In genomic region chr17:11392622-11393294, GRCm38 (mm10) we compare ENCODE assay signal across 22 mouse cellular contexts.
DNase-seq lines count a peak whose midpoint lies in the region; ATAC-seq and TF ChIP-seq lines count a peak whose summit lies in the region.
"Had no signal": no experiment of that assay in that cellular context is flagged by ENCODE, and none has a peak within 500 bp of the region (broad histone marks: within the 10 kb centered on the region; RNA-seq: fewer than 3 reads in every experiment).

No protein-coding gene starts in this region.

- DNase-seq in embryonic facial prominence, embryonic 10.5 days (ENCODE audit: low spot score), result no peak
- DNase-seq in liver, adult 2 months (ENCODE audit: extremely low read depth, low read depth, low spot score), result peak; percentile 4
- no peak for DNase-seq in liver
- DNase-seq in adrenal gland, adult 8-10 months, result peak; percentile 21
- no peak for DNase-seq in right cerebral cortex, postnatal 10 days (ENCODE audit: low spot score in 2 of 2)
- no peak for DNase-seq in left cerebral cortex, postnatal 10 days (ENCODE audit: extremely low spot score in 1 of 2, low spot score in 2 of 2)
- no peak for DNase-seq in midbrain, postnatal 0 days (ENCODE audit: low spot score)
- DNase-seq: cerebellum, adult 9-10 months; gastrocnemius, postnatal 14 days; layer of hippocampus, postnatal 36 days; lung, adult 2 months; retina, postnatal 1 day; spleen, adult 18-20 months; thymus, adult 2 months had no signal

- no peak overlapping the region for H3K9ac ChIP-seq in embryonic facial prominence, embryonic 13.5 days
- no peak overlapping the region for H3K9ac ChIP-seq in liver, adult 2 months (ENCODE audit: low read depth, low read length)
- no peak overlapping the region for H3K9ac ChIP-seq in midbrain, postnatal 0 days (replicated peaks; ENCODE audit: low read length, poor library complexity, severe bottlenecking)
- H3K9ac ChIP-seq: embryonic facial prominence, embryonic 15.5 days; forebrain, embryonic 12.5 days had no signal

- peak; percentile 67; the same call in 1 of the 2 replicates for ATAC-seq in embryonic facial prominence, embryonic 13.5 days (ENCODE audit: insufficient number of reproducible peaks, insufficient read depth, low FRiP score, low TSS enrichment, low read depth)
- ATAC-seq in midbrain, postnatal 0 days (ENCODE audit: low FRiP score), result no peak
- ATAC-seq: inflammation-experienced regulatory T-cells, adult 6 months had no signal

- intact Hi-C loops in left cerebral cortex, postnatal 10 days (cut with DNase I), result no loop called here

- H3K4me2 ChIP-seq in embryonic facial prominence, embryonic 13.5 days, result no peak overlapping the region
- no peak overlapping the region for H3K4me2 ChIP-seq in midbrain, postnatal 0 days (ENCODE audit: low read depth, low read length, poor library complexity, severe bottlenecking)
- H3K4me2 ChIP-seq: embryonic facial prominence, embryonic 15.5 days; forebrain, embryonic 12.5 days; liver, embryonic 11.5 days; midbrain, embryonic 11.5 days had no signal

- H3K79me2 ChIP-seq in liver, adult 2 months (ENCODE audit: control insufficient read depth, insufficient read depth, low read length), result no peaks in the 10 kb centered on the region

- TF ChIP-seq CTCF in liver, adult 2 months (IDR thresholded peaks at IDR 0.05; ENCODE audit: low read depth, low read length), result no peak
- no peak for TF ChIP-seq CTCF in midbrain, postnatal 0 days (IDR thresholded peaks at IDR 0.05)

- H3K27ac ChIP-seq in embryonic facial prominence, embryonic 13.5 days, result no peak overlapping the region
- no peak overlapping the region for H3K27ac ChIP-seq in embryonic facial prominence, embryonic 10.5 days (replicated peaks)
- no peak overlapping the region for H3K27ac ChIP-seq in liver, adult 2 months (replicated peaks; ENCODE audit: insufficient read depth, low read depth, low read length)
- no peak overlapping the region for H3K27ac ChIP-seq in midbrain, postnatal 0 days (ENCODE audit: low read depth, low read length)
- H3K27ac ChIP-seq: embryonic facial prominence, embryonic 15.5 days; forebrain, embryonic 12.5 days; hindbrain, embryonic 10.5 days; macrophage had no signal

- no peaks in the 10 kb centered on the region for H3K27me3 ChIP-seq in embryonic facial prominence, embryonic 13.5 days
- H3K27me3 ChIP-seq in embryonic facial prominence, embryonic 10.5 days (replicated peaks; ENCODE audit: low read depth, poor library complexity, severe bottlenecking), result no peaks in the 10 kb centered on the region
- no peaks in the 10 kb centered on the region for H3K27me3 ChIP-seq in liver, adult 2 months (ENCODE audit: control insufficient read depth, insufficient read depth, low read length)
- H3K27me3 ChIP-seq in midbrain, postnatal 0 days (ENCODE audit: insufficient read depth, low read length), result no peaks in the 10 kb centered on the region
- H3K27me3 ChIP-seq: embryonic facial prominence, embryonic 15.5 days; forebrain, embryonic 12.5 days had no signal

- H3K4me1 ChIP-seq in embryonic facial prominence, embryonic 13.5 days, result peaks cover 5% of the 10 kb centered on the region; the same call in 1 of the 2 replicates
- H3K4me1 ChIP-seq in embryonic facial prominence, embryonic 10.5 days, result no peaks in the 10 kb centered on the region
- no peaks in the 10 kb centered on the region for H3K4me1 ChIP-seq in liver, adult 2 months (ENCODE audit: control insufficient read depth, insufficient read depth, low read length)
- peaks cover 2% of the 10 kb centered on the region; the same call in 1 of the 2 replicates for H3K4me1 ChIP-seq in midbrain, postnatal 0 days (ENCODE audit: insufficient read depth, low read length)
- H3K4me1 ChIP-seq: forebrain, embryonic 12.5 days; hindbrain, embryonic 10.5 days had no signal

- no peaks in the 10 kb centered on the region for H3K9me3 ChIP-seq in embryonic facial prominence, embryonic 13.5 days
- H3K9me3 ChIP-seq in embryonic facial prominence, embryonic 10.5 days, result no peaks in the 10 kb centered on the region
- H3K9me3 ChIP-seq in midbrain, postnatal 0 days (ENCODE audit: low read length), result no peaks in the 10 kb centered on the region
- H3K9me3 ChIP-seq: embryonic facial prominence, embryonic 15.5 days; forebrain, embryonic 12.5 days; hindbrain, embryonic 10.5 days had no signal

- TF ChIP-seq POLR2A in liver, adult 2 months (IDR thresholded peaks at IDR 0.05; ENCODE audit: extremely low read depth, insufficient read depth, low read length), result no peak

- no peaks in the 10 kb centered on the region for H3K36me3 ChIP-seq in embryonic facial prominence, embryonic 13.5 days
- H3K36me3 ChIP-seq in embryonic facial prominence, embryonic 10.5 days (replicated peaks), result no peaks in the 10 kb centered on the region
- no peaks in the 10 kb centered on the region for H3K36me3 ChIP-seq in liver, adult 2 months (ENCODE audit: control insufficient read depth, insufficient read depth, low read length)
- H3K36me3 ChIP-seq in midbrain, postnatal 0 days (ENCODE audit: insufficient read depth, low read length), result no peaks in the 10 kb centered on the region
- H3K36me3 ChIP-seq: embryonic facial prominence, embryonic 15.5 days; forebrain, embryonic 12.5 days; hindbrain, embryonic 10.5 days had no signal

- WGBS in embryonic facial prominence, embryonic 13.5 days, result 48% methylated on average over 11 of the region's 11 CpGs
- 80% methylated on average over 11 of the region's 11 CpGs for WGBS in embryonic facial prominence, embryonic 10.5 days
- WGBS in liver, adult 2 months, result 59% methylated on average over 11 of the region's 11 CpGs
- 38% methylated on average over 11 of the region's 11 CpGs for WGBS in midbrain, postnatal 0 days

- no peak overlapping the region for H3K4me3 ChIP-seq in embryonic facial prominence, embryonic 13.5 days
- no peak overlapping the region for H3K4me3 ChIP-seq in embryonic facial prominence, embryonic 10.5 days
- H3K4me3 ChIP-seq in liver, adult 2 months (ENCODE audit: insufficient read depth, low read depth, low read length), result no peak overlapping the region
- no peak overlapping the region for H3K4me3 ChIP-seq in midbrain, postnatal 0 days (ENCODE audit: low read depth, low read length)
- H3K4me3 ChIP-seq: embryonic facial prominence, embryonic 15.5 days; forebrain, embryonic 12.5 days; hindbrain, embryonic 10.5 days had no signal

Comparison
In these comparisons a context has a peak if more than half of its experiments do, and no peak if none do; other contexts are left out.
1. DNase-seq: peak in liver, adult 2 months (single experiment) and adrenal gland, adult 8-10 months (single experiment); none in embryonic facial prominence, embryonic 10.5 days (single experiment), liver (single experiment), right cerebral cortex, postnatal 10 days (0 of 2), left cerebral cortex, postnatal 10 days (0 of 2) and midbrain, postnatal 0 days (single experiment).